Mouse (Mus musculus) mature B cell (primary cell): ENCODE data around the gene Gm15517.
"Not testable (repeated sequence)": the region's sequence is repeated elsewhere in the genome, so short reads cannot be mapped to it uniquely, and the experiment has no call there.

Experiments used
- in situ Hi-C: fragments of 300-500 bp; cut with MboI; formaldehyde crosslinking; loops from 2 replicates; pipeline ENCODE4 v1.14.3; 2019

Gene Gm15517

GRCm38 (mm10) chr7:44261147-44261546 lies at the start of gene Gm15517:
TSS of gene Gm15517 (plus strand) at chr7:44261447.
- in situ Hi-C loops: loop anchor here (5.0 to 25.0 kb wide), 2 partner anchors 81 to 226 kb away; partner anchors contain the start of genes Emc10 and Fam71e1

- in situ Hi-C loops: no loop called here
Observed at GRCm38 (mm10) chr7:44215645-44216044, 45.6 kb upstream of the Gm15517 start, which contains the start of gene Klk1b5. TSS of gene Klk1b5 (plus strand) at chr7:44215945.

- in situ Hi-C loops: not testable (repeated sequence)
Observed at GRCm38 (mm10) chr7:44221601-44222000, 39.6 kb upstream of the Gm15517 start.

GRCm38 (mm10) chr7:44222335-44222734 lies 38.9 kb upstream of the Gm15517 start:
- in situ Hi-C loops: not testable (repeated sequence)

- in situ Hi-C loops: no loop called here
Observed at GRCm38 (mm10) chr7:44225076-44225475, 36.2 kb upstream of the Gm15517 start, which contains the start of gene Klk1. TSS of gene Klk1 (plus strand) at chr7:44225360.

- in situ Hi-C loops: no loop called here
Observed at GRCm38 (mm10) chr7:44235909-44236308, 25.3 kb upstream of the Gm15517 start, which contains the start of gene Gm36864. TSS of gene Gm36864 (plus strand) at chr7:44236177.

GRCm38 (mm10) chr7:44239913-44240312 lies 21.3 kb upstream of the Gm15517 start:
- in situ Hi-C loops: no loop called here

GRCm38 (mm10) chr7:44240712-44241111 lies 20.5 kb upstream of the Gm15517 start:
- in situ Hi-C loops: no loop called here

- in situ Hi-C loops: no loop called here
Observed at GRCm38 (mm10) chr7:44241163-44241562, 20.1 kb upstream of the Gm15517 start.

GRCm38 (mm10) chr7:44244080-44244479 lies 17.2 kb upstream of the Gm15517 start:
- in situ Hi-C loops: no loop called here

- in situ Hi-C loops: no loop called here
Observed at GRCm38 (mm10) chr7:44246055-44246983, 14.9 kb upstream of the Gm15517 start, which contains the start of the genes 1700028J19Rik and 2410002F23Rik. TSS of gene 1700028J19Rik (minus strand) at chr7:44246695. TSS of gene 2410002F23Rik (plus strand) at chr7:44246722.

GRCm38 (mm10) chr7:44246984-44247470 lies 14.2 kb upstream of the Gm15517 start:
- in situ Hi-C loops: no loop called here

- in situ Hi-C loops: no loop called here
Observed at GRCm38 (mm10) chr7:44247971-44248370, 13.3 kb upstream of the Gm15517 start.

- in situ Hi-C loops: no loop called here
Observed at GRCm38 (mm10) chr7:44249248-44249647, 12.0 kb upstream of the Gm15517 start.

GRCm38 (mm10) chr7:44250732-44251275 lies 10.4 kb upstream of the Gm15517 start:
- in situ Hi-C loops: loop anchor here (25.0 kb wide), 1 partner anchor 236 kb away; the partner anchor contains the start of genes Emc10 and Fam71e1

GRCm38 (mm10) chr7:44253023-44253616 lies 8.1 kb upstream of the Gm15517 start:
- in situ Hi-C loops: loop anchor here (25.0 kb wide), 1 partner anchor 234 kb away; the partner anchor contains the start of genes Emc10 and Fam71e1

GRCm38 (mm10) chr7:44254930-44255329 lies 6.3 kb upstream of the Gm15517 start:
- in situ Hi-C loops: loop anchor here (25.0 kb wide), 1 partner anchor 232 kb away; the partner anchor contains the start of genes Emc10 and Fam71e1

GRCm38 (mm10) chr7:44257278-44257677 lies 4.0 kb upstream of the Gm15517 start, which contains the start of gene Acp4:
TSS of gene Acp4 (minus strand) at chr7:44257378.
- in situ Hi-C loops: loop anchor here (25.0 kb wide), 1 partner anchor 230 kb away; the partner anchor contains the start of genes Emc10 and Fam71e1

- in situ Hi-C loops: loop anchor here (5.0 to 25.0 kb wide), 2 partner anchors 82 to 227 kb away; partner anchors contain the start of genes Emc10 and Fam71e1
Observed at GRCm38 (mm10) chr7:44260410-44260809, 837 bp upstream of the Gm15517 start.

GRCm38 (mm10) chr7:44262791-44263643 lies 1.8 kb downstream of the Gm15517 start:
- in situ Hi-C loops: loop anchor here (5.0 to 25.0 kb wide), 2 partner anchors 79 to 224 kb away; partner anchors contain the start of genes Emc10 and Fam71e1
